Mouse (Mus musculus) brain, embryonic 14.5 days (tissue): ENCODE measurements around the gene Rsph9. TPM values are rescaled to one million over a fixed set of nuclear protein-coding genes. Genes with fewer than 3 reads are reported as not detected.

ENCODE experiments used
- DNase-seq: peaks from one replicate; pipeline ENCODE4 v3.0.0-alpha.2; 2011; ENCODE audit warnings: low read depth
- CTCF ChIP-seq: fragments of 200-500 bp; IDR thresholded peaks from 2 replicates; pipeline ENCODE4 v1.5.1; 2012; ENCODE audit warnings: inconsistent platforms, mild to moderate bottlenecking, moderate library complexity, borderline replicate concordance; ENCODE audit not compliant: insufficient read depth, insufficient read length; ENCODE audit errors: extremely low read depth
- POLR2A ChIP-seq: fragments of 200-500 bp; IDR thresholded peaks from 2 replicates; pipeline ENCODE4 v1.6.1; 2012; ENCODE audit warnings: mild to moderate bottlenecking, inconsistent platforms, borderline replicate concordance; ENCODE audit not compliant: poor library complexity, insufficient read depth, insufficient read length, severe bottlenecking; ENCODE audit errors: extremely low read depth
- polyA plus RNA-seq: library from polyadenylated mRNA; depleted of rRNA; stranded (reverse); fragments of >200 nt; gene quantifications from 2 replicates; pipeline ENCODE4 v1.2.3, GENCODE M21; 2012; rRNA removed

The Rsph9 gene
- polyA plus RNA-seq, 1 experiment = 32.5 TPM

DNA sequence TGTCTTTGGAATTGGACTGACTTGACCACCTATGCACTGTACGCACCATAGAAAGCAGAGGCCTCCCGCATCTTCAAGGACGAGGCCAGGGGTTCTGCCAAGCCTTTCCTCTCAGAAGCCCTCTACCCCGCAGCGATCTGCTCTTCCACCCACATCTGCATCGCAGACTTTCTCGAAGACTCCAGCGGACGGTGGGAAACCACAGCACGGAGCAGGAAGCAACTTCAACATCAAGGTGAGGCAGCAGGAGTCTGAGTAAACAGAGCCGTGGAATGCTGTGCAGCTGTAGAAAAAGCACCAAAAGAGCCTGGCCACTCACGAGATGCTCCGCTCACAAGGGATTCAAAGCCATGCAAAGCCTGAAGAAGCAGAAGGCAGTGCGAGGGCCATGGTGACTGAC lies 52.1 kb downstream of the Rsph9 start:
- no peak for TF ChIP-seq CTCF
- TF ChIP-seq POLR2A = no peak
- peak; percentile 17 for DNase-seq

GRCm38 (mm10) chr17:46091351-46091750 lies 52.7 kb downstream of the Rsph9 start:
- no peak for DNase-seq
- no peak for TF ChIP-seq CTCF
- TF ChIP-seq POLR2A = no peak

DNA sequence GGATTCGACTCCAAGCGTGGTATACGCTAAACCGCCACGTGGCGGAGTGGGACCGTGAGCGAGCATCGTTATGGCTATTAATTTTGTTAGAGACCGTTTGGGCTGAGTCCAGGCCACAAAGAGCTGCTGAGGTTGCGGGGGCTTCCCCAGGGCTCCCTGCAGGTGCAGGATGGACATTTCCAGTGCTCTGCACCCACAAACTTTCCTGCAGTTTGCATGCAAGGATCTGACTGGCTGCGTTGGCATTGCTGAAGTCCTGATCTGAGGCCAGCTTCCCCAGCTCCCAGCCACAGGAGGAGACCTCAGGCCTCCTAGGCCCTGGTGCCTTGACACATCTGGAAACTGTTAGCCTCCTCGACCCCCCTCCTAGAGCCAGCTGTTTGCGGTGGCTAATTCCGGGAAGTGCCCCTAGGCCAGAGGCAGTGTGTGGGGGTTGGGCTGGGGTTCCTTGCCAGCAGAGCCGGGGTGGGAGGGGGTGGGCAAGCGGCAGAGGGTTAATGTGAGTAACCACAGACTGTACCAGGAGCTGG lies 57.6 kb downstream of the Rsph9 start:
- TF ChIP-seq CTCF = no peak
- TF ChIP-seq POLR2A = no peak
- DNase-seq = no peak

DNA sequence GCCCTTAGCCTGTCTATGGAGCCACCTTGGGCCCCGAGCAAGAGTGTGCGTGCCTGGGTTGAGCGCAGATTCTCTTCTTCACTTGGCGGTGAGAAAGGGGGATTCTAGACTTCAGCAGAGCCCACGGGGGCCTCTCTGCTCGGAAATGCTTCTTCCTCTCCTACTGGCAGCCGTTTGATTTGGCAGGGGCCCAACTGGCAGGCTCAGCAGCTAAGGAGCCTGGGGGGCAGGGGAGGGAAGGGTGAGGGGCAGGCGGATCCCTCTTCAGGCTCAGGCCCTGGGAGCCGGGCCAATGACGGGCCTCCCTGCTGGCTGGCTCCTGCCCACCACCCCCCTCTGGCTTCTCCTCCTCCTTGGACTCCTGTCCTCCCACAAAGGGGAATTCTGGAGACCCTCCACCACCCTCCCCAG lies 59.9 kb downstream of the Rsph9 start:
- peak; percentile 97 for DNase-seq
- TF ChIP-seq POLR2A (no peak), CTCF (no peak)

DNA sequence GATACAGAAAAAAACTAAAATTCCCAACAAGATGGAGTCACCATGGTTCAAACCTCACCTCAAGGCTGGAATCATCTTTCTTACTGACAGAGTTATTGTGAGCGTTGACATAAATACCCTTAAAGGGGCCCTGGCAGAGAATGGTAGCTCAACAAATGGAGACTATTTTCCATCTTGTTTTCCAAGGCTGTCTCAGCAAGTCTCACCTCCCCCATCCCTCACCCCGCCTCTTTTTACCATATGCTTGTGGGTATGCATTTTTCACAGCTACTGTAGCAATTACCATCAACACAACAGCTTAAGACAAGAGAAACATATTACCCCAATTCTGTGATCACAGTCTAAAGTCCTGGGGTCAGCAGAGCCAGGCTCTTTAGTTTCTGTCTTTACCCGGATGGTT lies 60.6 kb downstream of the Rsph9 start:
- TF ChIP-seq POLR2A (no peak), CTCF (no peak)
- DNase-seq = peak; percentile 75

- DNase-seq = no peak
- TF ChIP-seq POLR2A = no peak
- no peak for TF ChIP-seq CTCF
Observed at GRCm38 (mm10) chr17:46081657-46082056, 62.4 kb downstream of the Rsph9 start.

DNA sequence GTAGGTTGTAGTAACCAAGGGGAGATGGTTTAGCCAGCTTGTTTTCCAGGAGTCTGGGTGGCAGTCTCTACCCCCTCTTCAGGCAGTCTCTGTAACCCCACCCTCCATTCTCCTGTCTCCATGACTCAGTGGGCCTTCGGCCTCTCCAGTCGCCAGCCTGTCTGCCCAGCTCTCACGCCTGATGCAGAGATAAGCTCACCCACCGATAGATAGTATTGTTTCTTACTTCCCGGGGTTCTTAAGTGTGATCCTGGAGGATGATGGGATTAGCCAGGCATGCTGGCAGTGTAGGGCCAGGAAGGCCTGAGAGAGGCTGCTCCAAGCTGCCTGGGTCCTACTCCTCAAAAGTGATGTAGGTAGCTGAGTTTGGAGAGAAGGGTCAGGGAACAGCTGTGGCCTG lies 63.0 kb downstream of the Rsph9 start:
- no peak for TF ChIP-seq CTCF
- TF ChIP-seq POLR2A = no peak
- DNase-seq = no peak

GRCm38 (mm10) chr17:46080388-46080787 lies 63.6 kb downstream of the Rsph9 start:
- no peak for TF ChIP-seq POLR2A
- no peak for TF ChIP-seq CTCF
- DNase-seq = no peak

GRCm38 (mm10) chr17:46079037-46079436 lies 65.0 kb downstream of the Rsph9 start:
- DNase-seq = no peak
- peak; percentile 17; the same call in 1 of the 2 replicates for TF ChIP-seq CTCF
- TF ChIP-seq POLR2A = no peak

GRCm38 (mm10) chr17:46077921-46078534 lies 66.0 kb downstream of the Rsph9 start:
- no peak for TF ChIP-seq POLR2A
- no peak for TF ChIP-seq CTCF
- DNase-seq = no peak

- DNase-seq = no peak
- TF ChIP-seq POLR2A (no peak), CTCF (no peak)
Observed at GRCm38 (mm10) chr17:46076260-46076551, 67.8 kb downstream of the Rsph9 start.

GRCm38 (mm10) chr17:46075551-46076259 lies 68.3 kb downstream of the Rsph9 start:
- TF ChIP-seq POLR2A (no peak), CTCF (no peak)
- peak; percentile 22 for DNase-seq

GRCm38 (mm10) chr17:46075116-46075485 lies 68.9 kb downstream of the Rsph9 start:
- TF ChIP-seq POLR2A (no peak), CTCF (peak; percentile 26; the same call in 1 of the 2 replicates)
- no peak for DNase-seq

DNA sequence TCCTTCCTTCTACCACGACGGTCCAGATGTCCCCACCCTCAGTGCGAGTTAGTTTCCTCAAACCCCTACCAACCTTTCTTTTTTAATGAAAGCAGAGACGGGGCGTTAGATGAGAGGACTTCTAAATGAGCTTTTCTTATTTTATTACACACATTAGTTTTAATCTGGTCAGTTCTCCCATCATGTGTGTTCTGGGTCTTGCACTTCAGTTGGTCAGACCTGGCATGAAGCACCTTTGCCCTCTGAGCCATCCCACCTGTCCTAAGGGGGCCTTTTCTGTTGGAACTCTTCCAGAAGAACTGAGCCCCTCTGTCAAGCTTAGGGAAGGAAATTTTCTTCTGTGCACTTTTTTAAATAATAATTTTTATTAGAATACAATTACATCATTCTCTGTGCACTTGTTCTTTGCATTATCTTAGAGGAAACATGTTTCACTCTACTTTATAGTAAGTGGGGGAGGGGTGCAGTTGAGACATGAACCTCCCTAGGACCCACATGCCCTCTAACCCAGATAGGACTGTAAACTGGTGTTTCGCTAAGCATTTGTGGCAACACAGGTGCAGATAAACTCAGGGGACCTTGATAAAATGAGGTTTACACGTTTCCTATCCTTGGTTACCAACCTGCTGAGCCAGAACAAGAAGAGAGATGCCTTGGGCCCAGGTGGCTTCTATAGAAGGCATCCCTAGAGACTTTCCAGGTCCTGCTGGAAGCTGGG lies 69.5 kb downstream of the Rsph9 start:
- TF ChIP-seq CTCF (no peak), POLR2A (no peak)
- DNase-seq = no peak

- TF ChIP-seq CTCF = no peak
- no peak for TF ChIP-seq POLR2A
- peak; percentile 41 for DNase-seq
Observed at GRCm38 (mm10) chr17:46073730-46074301, 70.2 kb downstream of the Rsph9 start.

Other genes with a start within 250 kb of the Rsph9 start
- gene Vegfa, start 111.8 kb downstream of the Rsph9 start, polyA plus RNA-seq = 168 and 204 TPM in 2 replicates
- 73.0 and 82.8 TPM in 2 replicates for gene Mrps18a, start 33.2 kb downstream of the Rsph9 start, polyA plus RNA-seq
- 20.4 and 28.4 TPM in 2 replicates for gene Mad2l1bp, start 9.3 kb upstream of the Rsph9 start, polyA plus RNA-seq
- 169 and 209 TPM in 2 replicates for gene Gtpbp2, start 16.8 kb upstream of the Rsph9 start, polyA plus RNA-seq
- gene Polh, start 58.4 kb upstream of the Rsph9 start, polyA plus RNA-seq = 10.8 and 11.0 TPM in 2 replicates
- gene Xpo5, start 58.6 kb upstream of the Rsph9 start, polyA plus RNA-seq = 57.0 and 58.5 TPM in 2 replicates
- 98.2 and 137 TPM in 2 replicates for gene Polr1c, start 103.8 kb upstream of the Rsph9 start, polyA plus RNA-seq
- gene Yipf3, start 103.9 kb upstream of the Rsph9 start, polyA plus RNA-seq = 84.0 and 96.8 TPM in 2 replicates
- 31.1 and 31.9 TPM in 2 replicates for gene Lrrc73, start 109.3 kb upstream of the Rsph9 start, polyA plus RNA-seq
- 58.8 and 77.3 TPM in 2 replicates for gene Tjap1, start 138.8 kb upstream of the Rsph9 start, polyA plus RNA-seq
- 93.3 and 114 TPM in 2 replicates for gene Dlk2, start 153.2 kb upstream of the Rsph9 start, polyA plus RNA-seq
- gene Abcc10, start 184.1 kb upstream of the Rsph9 start, polyA plus RNA-seq = 17.5 and 20.9 TPM in 2 replicates
- gene Zfp318, start 239.5 kb upstream of the Rsph9 start, polyA plus RNA-seq = 28.3 and 39.7 TPM in 2 replicates